Mouse (Mus musculus): ENCODE data around the gene Ldb1.

Ldb1 gene

GRCm38 (mm10) chr19:46044993-46045695 is at the start of gene Ldb1:
Ldb1 (minus strand) TSS chr19:46045214.
- DNase-seq = peak; percentile 88

DNA sequence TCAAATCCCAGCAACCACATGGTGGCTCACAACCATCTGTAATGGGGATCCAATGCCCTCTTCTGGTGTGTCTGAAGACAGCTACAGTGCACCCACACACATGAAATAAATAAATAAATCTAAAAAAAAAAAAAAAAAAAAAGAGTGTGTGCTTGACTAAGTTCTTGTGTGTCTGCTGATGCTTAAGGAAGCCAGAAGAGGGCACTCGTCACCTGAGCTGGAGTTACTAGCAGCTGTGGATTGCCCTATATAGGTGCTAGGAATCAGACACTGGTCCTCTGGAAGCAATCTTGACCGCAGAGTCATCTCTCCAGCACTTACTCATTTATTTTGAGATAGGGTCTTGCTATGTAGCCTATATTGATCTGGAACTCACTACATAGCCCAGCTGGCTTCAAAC is 49.1 kb upstream of the Ldb1 start:
- DNase-seq = no peak

GRCm38 (mm10) chr19:46091641-46092040 is 46.6 kb upstream of the Ldb1 start:
- no peak for DNase-seq

DNA sequence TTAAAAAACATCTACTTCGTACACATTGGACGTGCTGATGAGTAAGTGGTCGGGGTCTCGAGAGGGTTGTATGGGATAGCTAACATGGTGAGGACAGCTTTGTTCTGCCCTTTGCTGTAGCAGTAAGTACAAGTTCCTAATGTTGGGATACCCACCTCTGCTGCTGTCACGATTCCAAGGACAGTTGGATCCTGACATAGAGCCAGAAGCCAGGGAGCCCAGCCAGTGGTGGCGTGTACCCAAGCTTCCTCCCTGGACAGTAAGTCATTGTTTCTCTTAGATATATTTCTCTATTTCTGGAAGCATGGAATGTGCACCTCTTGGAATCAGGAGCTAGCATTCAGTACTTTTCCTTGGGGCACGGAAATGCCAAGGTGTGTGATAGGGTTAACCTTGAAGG is 42.9 kb upstream of the Ldb1 start:
- DNase-seq = no peak

DNA sequence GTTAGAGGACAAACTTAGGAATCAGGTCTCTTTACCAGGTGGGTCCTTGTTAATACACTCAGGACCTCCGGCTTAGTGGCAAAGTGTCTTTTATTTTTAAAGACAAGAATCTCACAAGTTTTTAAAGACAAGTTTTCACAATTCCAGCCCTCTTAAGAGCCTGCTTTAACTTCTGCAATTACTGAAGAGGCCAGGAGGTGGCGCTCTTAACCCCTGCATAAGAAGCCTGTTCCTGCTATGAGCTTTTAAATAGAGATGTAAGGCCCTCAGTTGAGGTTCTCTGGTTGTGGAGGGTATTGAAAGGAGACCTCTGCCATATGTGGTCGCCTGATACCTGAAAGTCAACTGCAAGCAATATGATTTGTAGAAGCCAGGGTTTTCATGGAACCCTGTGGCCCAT is 41.3 kb upstream of the Ldb1 start:
- peak; percentile 52 for DNase-seq

- no peak for DNase-seq
These were observed 40.2 kb upstream of the Ldb1 start for GRCm38 (mm10) chr19:46085185-46085584.

DNA sequence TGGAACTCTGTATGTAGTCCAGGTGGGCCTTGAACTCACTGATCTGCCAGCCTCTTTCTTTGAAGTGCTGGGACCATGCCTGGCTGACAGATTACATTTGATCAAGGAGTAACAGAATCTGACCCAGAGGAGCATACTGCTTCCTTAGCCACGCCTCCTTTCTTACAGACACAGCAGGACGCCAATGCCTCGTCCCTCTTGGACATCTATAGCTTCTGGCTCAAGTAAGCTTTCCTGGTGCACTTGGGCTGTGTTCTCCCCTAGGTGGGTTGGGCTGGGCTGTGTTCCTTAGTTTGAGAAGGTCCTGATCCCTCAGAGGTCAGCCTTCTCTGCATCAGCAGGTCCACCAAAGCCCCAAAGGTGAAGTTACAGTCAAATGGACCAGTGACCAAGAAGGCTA is 33.5 kb upstream of the Ldb1 start:
- no peak for DNase-seq

DNA sequence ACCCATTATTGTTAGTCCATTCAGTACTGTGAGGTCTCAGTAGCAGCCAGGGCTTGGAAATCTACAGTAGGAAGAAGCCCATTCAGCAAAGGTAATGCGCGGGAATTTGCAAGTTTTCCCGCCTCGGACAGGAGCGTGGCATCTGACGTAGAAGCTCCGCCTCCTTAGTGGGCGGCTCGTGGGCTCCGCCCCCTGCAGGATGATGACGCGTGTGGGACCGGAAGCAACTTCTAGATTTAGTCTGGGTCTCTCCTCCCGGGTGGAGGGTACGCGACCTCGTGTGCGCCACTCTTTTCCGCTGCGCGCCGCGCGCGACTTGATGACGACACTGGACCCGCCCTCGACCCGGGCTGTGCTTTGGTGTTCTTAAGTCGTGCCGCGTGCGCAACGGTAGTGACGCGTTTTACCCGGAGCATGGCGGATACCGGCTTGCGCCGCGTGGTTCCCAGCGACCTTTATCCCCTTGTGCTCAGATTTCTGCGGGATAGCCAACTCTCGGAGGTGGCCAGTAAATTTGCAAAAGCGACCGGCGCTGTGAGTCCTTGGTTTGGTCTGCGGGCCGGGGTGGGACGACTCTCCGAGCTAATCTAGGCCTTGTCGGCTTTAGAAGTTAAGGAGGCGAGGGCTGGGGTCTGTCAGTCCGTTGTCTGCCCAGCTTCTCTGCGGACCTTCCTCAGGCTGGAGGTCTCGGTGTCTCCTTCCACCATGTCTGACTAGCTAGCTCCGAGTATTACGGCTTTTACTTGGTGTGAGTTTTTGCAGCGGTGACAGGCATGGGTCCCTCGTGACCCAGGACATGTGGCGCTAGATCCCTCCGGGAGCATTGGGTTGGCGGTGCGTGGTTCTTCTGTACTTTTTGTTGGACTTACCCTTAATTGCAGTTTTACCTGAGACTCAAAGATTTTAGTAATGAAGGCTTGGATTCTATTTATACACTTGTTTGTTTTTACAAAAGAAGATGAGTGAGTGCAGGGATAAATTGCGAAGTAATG is 30.9 kb upstream of the Ldb1 start, which contains the start of gene Nolc1:
Gene Nolc1, plus strand, starts transcription at position 248 of the 992 bp plus-strand sequence.
- DNase-seq = peak; percentile 98

GRCm38 (mm10) chr19:46074266-46074665 is 29.3 kb upstream of the Ldb1 start:
- no peak for DNase-seq

- no peak for DNase-seq
These were observed 28.3 kb upstream of the Ldb1 start for GRCm38 (mm10) chr19:46073285-46073684.

DNA sequence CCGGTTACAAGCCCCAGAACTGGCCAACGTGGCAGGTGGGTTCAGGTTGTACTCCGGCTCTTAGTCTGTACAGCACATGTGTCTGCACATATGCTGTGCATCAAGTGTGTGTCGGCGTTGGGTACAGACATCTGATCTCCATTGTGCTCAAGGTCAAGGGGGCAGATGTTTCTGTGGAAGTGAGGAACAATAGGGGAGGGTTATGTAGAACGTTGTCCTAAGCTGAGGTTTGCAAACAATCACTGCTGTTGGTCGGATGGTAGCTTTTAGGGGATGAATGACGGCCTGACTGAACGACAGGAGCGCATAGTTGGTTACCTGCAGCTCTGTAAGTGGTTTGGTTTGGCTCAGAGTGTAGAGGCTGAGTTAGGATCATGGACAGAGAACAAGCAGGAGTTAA is 23.0 kb upstream of the Ldb1 start:
- no peak for DNase-seq

DNA sequence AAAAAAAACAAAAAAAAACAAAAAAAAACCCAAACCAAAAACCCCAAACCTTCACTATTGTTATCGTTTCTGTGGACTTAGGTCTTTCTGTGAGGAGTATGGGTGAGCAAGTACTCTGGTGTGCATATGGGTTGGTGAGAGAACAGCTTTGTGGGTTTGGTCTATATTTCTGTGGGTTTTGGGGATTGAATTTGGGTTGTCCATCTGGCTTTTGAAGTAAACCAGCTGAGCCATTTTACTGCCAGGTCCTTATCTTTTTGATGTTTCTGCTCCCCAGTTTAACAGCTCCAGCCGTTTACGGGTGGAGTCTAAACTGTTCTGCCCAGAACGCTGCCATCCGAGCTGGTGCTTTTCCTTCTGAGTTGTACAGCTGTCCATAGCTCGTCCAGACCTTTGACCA is 15.8 kb upstream of the Ldb1 start:
- DNase-seq = no peak

DNA sequence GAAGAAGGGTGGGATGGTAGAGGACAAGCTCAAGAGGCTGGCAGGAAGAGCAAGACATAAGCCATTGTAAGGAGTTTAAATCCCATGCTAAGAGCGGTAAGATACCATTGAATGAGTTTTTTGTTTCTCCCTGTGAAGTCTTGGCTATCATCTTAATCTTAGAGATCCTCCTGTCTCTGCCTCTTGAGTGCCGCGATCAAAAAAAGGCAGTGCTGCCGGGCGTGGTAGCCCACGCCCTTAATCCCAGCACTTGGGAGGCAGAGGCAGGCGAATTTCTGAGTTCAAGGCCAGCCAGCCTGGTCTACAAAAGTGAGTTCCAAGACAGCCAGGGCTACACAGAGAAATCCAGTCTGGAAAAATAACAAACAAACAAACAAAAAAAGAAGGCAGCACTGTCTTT is 13.5 kb upstream of the Ldb1 start:
- no peak for DNase-seq

- peak; percentile 66 for DNase-seq
These were observed 12.1 kb upstream of the Ldb1 start for GRCm38 (mm10) chr19:46056947-46057607.

DNA sequence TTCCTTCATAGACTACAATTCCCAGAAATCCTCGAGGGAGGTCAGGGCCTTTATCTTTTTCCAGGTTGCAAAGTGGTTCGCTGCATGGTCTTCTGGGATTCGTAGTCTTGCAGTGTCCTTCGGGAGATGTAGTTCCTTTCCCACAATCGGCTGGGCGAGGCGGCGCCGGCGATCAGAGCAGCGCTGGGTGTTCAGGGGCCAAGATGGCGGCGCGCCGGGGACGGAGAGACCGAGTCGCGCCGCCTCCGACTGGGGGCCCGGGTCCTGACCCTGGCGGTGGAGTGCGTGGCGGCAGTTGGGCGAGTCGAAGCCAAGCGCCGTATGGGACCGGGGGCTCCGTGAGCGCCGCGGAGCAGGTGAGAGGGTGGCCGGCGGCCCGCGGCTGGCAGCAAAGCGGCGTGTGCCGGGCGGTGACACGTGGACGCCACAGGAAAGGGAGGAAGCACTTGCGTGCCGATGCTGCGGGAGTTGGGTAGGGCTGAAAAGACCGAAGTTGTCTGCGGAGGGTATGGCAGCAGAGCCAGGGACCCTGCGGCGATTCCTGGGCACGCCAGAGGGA is 11.5 kb upstream of the Ldb1 start:
- peak; percentile 90 for DNase-seq

DNA sequence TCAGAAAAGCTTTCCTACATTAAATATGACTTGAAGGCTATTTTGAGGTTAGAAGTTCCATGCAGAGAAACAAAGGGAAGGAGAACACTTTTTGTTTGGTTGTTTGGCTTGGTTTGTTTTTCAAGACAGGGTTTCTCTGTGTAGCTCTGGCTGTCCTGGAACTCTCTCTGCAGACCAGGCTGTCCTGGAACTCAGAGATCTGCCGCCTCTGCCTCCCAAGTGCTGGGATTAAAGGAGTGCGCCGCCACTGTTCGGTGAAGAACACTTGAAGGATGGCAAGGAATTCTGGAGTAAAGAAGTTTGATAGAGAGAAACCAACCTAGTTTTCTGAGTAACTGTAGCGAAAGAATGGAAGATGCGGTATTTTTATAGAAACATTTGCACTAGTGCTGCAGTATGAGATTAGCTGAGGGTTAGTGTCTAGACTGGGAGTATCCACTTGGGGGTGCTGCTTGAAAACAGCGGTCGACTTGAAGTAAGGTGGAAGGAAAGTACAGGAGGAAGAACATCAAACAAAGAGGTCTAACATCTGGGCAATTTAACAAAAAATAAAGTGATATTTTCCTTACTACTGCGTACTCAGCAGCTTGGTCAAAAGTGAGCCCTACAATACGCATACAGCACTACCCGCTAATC is 10.9 kb upstream of the Ldb1 start:
- DNase-seq = no peak

DNA sequence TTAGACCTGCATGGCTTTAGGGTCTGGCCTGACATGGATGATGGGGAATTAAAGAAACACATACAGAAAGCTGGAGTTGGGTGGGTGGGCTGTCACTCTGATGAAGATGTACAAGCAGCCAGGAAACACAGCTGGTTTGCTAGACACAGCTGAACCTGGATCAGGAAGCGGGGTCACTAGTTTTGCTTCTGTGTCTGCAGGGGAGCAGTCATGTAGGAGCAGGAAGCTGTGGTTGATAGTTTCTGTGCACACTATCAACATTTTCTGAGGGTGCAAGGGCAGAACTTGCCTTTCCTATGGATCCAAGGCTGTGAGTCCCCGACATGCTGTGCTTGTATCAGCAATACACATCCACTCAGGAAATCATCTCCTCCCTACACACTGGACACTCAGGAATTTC is 5.4 kb upstream of the Ldb1 start:
- no peak for DNase-seq

- no peak for DNase-seq
These were observed 4.1 kb upstream of the Ldb1 start for GRCm38 (mm10) chr19:46049129-46049528.

- DNase-seq = no peak
These were observed 2.4 kb upstream of the Ldb1 start for GRCm38 (mm10) chr19:46047426-46047825.

DNA sequence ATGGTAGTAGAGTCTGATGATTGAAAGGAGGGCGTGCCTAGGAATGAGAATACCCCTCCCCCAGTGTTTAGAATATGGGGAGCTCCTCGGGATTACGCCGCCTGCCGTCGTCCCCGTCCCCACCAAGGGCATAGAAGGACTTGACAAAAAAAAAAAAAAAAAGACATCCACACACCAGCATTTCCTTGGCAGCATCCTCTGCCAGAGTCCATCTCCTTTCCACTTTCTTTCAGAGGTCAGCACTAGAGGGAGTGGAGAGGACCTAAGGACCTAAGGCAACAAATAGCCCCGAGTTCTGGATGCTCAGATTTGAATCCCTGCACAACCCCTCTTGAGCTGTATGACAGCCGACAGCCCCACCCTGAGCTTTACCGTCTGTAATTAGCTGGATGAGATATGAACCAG is 1.6 kb upstream of the Ldb1 start:
- no peak for DNase-seq

- no peak for DNase-seq
These were observed 790 bp upstream of the Ldb1 start for GRCm38 (mm10) chr19:46045696-46046311.
